Mouse (Mus musculus) CH12.LX (cell line): ENCODE results near the gene Herc2.

Experiments used
- CTCF ChIP-seq, 2 experiments: IDR thresholded peaks in 1 of 2; conservative IDR thresholded peaks in 1 of 2; 2 replicates each; pipeline ENCODE4 v1.5.1; 2011 to 2012; ENCODE audit warnings: low read depth in 2 of 2, low read length in 2 of 2, improper control_type of control experiment in 1 of 2, inconsistent platforms in 1 of 2, mild to moderate bottlenecking in 1 of 2, moderate library complexity in 1 of 2
- EP300 ChIP-seq: IDR thresholded peaks from 2 replicates; pipeline ENCODE4 v1.6.1; 2011; ENCODE audit warnings: low read length, improper control_type of control experiment
- HCFC1 ChIP-seq: IDR thresholded peaks from 2 replicates; pipeline ENCODE4 v1.6.1; 2012; ENCODE audit warnings: low read depth, mild to moderate bottlenecking, inconsistent platforms, low read length, improper control_type of control experiment
- MEF2A ChIP-seq: IDR thresholded peaks from 2 replicates; pipeline ENCODE4 v1.6.1; 2014; ENCODE audit warnings: low read depth, mild to moderate bottlenecking, inconsistent platforms, low read length, improper control_type of control experiment, borderline replicate concordance
- PAX5 ChIP-seq: IDR thresholded peaks from 2 replicates; pipeline ENCODE4 v1.6.1; 2012; ENCODE audit warnings: low read length, inconsistent platforms, mixed read lengths
- POLR2A ChIP-seq: IDR thresholded peaks from 2 replicates; pipeline ENCODE4 v1.6.1; 2011; ENCODE audit warnings: low read depth, mild to moderate bottlenecking, improper control_type of control experiment, low read length
- POLR2AphosphoS2 ChIP-seq: IDR thresholded peaks from 2 replicates; pipeline ENCODE4 v1.6.1; 2011; ENCODE audit warnings: low read depth, low read length, improper control_type of control experiment
- SMC3 ChIP-seq: IDR thresholded peaks from 2 replicates; pipeline ENCODE4 v1.6.1; 2011; ENCODE audit warnings: low read depth, low read length, improper control_type of control experiment
- ZKSCAN1 ChIP-seq: IDR thresholded peaks from 2 replicates; pipeline ENCODE4 v1.6.1; 2012; ENCODE audit warnings: low read depth, inconsistent platforms, low read length, improper control_type of control experiment, borderline replicate concordance

- TF ChIP-seq ZKSCAN1: no peak
- TF ChIP-seq POLR2A: no peak
- TF ChIP-seq MEF2A: no peak
- no peak for TF ChIP-seq POLR2AphosphoS2
- no peak for TF ChIP-seq SMC3
- TF ChIP-seq CTCF (conservative IDR thresholded peaks at IDR 0.05 in 1 of 2, IDR thresholded peaks at IDR 0.05 in 1 of 2; ENCODE audit: low read depth in 2 of 2, low read length in 2 of 2): no peak
- no peak for TF ChIP-seq PAX5
- TF ChIP-seq HCFC1: no peak
- TF ChIP-seq EP300: peak; percentile 74
Measured at GRCm38 (mm10) chr7:56013261-56014001, 36.6 kb upstream of the Herc2 start.
